Mouse (Mus musculus): ENCODE results near the gene Pcgf1. TPM values are rescaled to one million over a fixed set of nuclear protein-coding genes. Genes with fewer than 3 reads are reported as not detected.

Pcgf1 gene
- total RNA-seq, 2 experiments from 2014 or later = 12.7 to 27.3 TPM

DNA sequence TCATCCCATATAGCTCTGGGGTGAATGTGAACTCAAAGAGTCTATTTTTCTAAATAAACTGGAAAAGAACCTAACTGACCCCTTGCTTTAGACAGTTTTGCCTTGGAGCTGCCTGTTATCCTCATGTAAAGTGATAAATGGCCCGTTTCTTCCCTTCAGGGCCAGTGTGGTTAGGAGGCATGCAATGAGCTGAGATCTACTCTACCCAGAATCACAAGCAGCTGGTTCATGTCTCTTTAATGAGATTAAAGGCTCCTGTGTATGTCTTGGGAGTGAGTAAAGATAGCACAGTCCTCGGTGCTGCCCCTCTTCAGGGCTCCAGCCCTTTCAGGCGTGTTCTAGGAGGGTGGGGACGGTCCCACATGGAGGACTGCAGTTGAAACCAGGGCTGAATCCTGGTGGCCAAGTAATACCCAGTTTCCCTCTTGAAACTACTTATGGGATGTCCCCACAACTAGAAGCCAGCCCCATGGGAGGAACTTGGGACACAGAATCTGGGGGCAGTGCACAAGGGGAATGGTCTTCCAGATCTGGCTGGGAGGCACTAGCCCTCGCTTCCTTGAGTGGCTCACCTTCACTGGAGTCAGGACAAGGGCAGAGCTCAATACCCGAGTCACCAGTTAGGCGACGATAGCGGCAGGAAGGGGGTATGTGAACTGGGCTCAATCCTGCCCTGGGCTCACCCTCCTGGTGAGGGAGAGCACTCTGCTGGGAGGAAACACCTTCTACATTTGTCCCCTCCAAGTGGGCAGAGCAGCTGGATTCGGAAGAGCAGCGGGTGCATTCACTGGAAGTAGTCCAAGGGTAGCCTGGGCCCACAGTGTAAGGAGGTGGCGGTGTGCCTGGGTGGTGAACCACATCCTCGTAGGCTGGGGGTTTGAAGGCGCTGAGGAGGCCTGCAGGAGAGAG is 41.4 kb downstream of the Pcgf1 start:
- no peak for ATAC-seq (replicated peaks; ENCODE audit: low FRiP score, low TSS enrichment, poor library complexity, severe bottlenecking)

DNA sequence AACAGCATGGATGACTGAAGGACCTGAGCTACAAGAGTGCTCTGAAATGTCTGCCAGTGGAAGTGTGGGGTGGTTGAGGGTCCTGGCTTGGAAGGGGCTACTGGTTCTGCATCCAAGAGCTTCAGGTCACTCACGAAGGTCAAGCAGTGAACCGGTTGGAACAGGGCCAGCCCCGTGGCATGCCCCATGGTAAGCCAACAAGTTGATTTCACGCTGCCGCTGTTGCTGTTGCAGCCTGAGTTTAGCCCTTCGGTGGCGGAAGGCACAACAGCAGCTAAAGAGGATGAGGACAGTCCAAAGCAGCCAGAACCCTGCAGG is 42.0 kb downstream of the Pcgf1 start:
- no peak for ATAC-seq (replicated peaks; ENCODE audit: low FRiP score, low TSS enrichment, poor library complexity, severe bottlenecking)

DNA sequence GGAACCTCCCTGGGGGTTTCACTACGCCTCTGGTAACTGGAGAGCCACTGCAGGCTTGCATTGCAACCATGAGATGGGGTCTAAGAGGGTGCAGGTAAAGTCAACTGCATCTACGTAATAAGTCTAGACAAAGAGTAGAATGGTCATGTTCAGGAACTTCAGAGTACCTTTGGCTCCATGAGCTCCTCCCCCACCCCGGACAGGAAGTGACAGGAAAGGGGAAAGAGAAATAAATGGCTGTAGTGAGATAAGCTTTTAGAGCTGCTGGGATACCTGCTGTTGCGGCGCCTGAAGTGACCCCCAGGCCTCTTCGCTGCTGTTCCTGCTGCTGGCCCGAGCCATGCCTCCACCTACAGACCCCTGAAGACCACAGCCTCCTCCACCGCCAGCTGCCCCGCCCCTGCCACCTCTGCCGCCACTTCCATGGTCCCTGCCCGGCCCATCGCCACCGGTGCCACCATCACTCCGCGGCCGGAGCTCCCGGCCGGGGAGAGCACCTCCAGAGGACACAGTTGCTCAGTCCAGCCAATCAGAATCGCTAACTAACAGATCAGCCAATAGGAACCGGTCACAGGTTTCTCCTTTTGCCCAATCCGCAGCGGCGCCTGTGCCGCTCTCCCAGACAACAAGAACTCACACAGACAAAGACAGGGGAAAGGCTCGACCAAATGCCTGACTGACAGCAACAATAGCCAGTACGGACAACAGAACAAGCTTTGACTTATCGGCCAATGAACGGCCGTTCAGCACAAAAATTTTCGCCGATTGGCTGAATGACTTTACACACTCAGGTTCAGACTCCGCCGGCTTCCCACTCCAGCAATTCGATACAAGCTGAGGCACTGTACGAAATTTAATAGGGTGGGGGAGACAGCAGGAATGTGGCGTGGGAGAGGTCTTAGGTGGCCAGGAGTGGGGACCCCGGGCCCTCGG is 43.5 kb downstream of the Pcgf1 start, which contains the start of gene Wbp1:
Gene Wbp1, minus strand, starts transcription at position 630 of the 933 bp plus-strand sequence.
- peak; percentile 88 for ATAC-seq (replicated peaks; ENCODE audit: low FRiP score, low TSS enrichment, poor library complexity, severe bottlenecking)

DNA sequence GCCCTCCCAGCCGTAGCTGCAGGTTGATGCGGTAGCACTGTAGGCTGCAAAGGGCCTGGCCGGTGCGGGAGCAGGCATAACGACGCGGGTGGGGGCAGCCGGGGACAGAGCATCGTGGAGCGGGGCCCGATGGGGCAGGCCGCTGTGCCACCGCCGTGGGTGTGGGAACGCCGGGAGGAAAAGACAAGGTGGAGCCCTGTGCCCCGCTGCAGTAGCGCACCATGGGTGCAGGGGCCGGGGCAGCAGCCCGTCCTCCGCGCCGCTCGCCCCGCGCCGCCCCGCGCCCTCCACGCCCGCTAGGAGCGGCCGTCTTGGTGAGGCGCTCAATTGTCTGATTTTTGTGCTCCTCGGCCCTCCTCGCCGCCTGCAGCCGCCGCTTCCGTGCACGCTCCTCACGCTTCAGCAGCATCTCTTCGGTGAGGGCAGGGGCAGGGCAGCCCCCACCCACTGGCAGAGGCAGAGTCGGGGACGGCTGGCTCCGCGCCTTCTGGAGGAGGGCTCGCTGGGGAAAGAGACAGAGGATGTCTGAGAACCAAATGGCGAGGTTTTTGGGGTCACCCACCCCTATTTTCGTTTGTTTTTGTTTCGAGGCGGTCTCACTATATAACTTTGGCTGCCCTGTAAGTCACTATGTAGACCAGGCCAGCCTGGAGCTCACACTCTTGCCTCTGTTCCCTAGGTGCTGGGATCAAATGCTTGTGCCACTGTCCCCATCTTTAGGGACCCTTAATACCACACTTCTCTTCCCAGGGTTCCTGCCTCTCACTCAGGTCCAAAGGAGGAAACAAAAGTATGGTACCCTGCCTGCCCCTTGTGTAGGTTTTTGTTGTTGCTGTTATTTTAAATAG is 44.4 kb downstream of the Pcgf1 start:
- peak; percentile 10 for ATAC-seq (replicated peaks; ENCODE audit: low FRiP score, low TSS enrichment, poor library complexity, severe bottlenecking)

DNA sequence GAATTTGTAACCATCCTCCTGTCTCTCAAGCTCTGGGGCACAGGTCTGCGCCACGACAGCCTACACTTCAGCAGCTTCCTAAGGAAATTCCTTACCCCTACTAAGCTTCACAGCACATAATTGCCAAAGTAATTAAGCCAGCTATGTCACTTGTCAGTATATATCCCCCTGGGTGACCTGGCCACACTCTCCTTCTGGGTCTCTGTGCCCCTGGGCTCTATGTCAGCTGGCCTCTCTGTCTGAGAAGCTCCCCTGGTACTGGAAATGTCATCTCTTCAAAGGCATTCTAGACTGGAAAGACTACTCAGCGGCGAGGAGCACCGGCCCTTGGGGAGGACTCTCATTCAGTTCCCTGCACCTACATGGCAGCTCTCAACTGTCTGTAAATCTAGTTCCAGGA is 45.3 kb downstream of the Pcgf1 start:
- ATAC-seq (replicated peaks; ENCODE audit: low FRiP score, low TSS enrichment, poor library complexity, severe bottlenecking) = no peak

DNA sequence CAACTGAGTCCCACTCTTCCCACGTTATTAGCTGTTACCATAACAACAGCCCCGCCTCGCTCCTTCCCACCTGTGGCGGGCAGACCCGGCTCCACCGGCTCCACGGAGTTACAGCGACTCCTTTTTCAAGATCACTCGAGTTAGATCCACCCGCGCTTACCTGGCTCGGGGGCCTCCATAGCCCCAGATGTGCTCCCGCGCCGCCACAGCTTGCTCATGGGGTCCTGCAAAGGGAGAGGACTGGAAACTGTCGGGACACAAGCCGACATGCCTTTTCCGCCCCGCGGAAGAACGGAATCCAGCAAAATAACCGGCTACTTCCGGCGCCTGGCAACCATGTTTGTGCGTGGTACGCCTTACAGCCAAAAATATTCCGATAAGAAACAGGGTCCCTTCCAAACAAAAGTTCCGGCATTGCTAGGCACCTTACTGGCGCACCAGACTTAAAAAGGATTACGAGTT is 47.2 kb downstream of the Pcgf1 start:
- ATAC-seq (replicated peaks; ENCODE audit: low FRiP score, low TSS enrichment, poor library complexity, severe bottlenecking) = peak; percentile 14

DNA sequence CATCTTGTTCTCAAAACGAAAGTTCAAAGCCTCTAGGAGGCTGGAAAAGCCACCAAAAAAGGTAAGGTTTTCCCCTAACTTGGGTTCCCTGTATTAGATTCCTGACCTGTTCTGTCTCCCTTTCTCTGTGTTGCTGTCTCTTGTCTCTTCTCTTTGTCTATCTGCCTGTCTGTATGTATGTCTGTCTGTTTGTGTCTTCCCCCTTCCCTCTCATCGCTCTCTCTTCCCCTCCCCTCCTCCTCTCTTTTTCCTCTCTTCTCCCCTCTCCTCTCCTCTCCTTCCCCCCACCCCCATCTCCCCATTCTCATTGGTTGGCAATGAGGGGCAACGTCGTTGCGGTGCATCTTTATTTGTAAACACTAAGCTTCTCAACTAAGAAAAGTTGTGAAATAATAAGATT is 47.7 kb downstream of the Pcgf1 start, which contains the start of gene Ino80b:
Gene Ino80b, minus strand, starts transcription at position 101 of the 400 bp plus-strand sequence.
- no peak for ATAC-seq (replicated peaks; ENCODE audit: low FRiP score, low TSS enrichment, poor library complexity, severe bottlenecking)

DNA sequence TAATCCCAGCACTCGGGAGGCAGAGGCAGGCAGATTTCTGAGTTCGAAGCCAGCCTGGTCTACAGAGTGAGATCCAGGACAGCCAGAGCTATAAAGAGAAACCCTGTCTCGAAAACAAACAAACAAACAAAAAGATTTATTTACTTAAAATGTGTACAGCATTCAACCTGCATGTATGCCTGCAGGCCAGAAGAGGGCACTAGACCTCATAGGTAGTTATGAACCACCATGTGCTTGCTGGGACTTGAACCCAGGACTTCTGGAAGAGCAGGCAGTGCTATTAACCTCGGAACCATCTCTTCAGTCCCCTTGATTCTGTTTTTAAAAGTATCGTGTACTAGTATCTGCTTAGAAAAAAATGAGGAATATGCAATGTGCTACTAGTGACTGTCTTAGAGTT is 49.8 kb downstream of the Pcgf1 start:
- ATAC-seq (replicated peaks; ENCODE audit: low FRiP score, low TSS enrichment, poor library complexity, severe bottlenecking) = no peak

Other genes starting within 250 kb of the Pcgf1 start
- not detected in 2 replicates for gene Sema4f, start 138.1 kb upstream of the Pcgf1 start, total RNA-seq (2014; fragmentation: Nextera tagmentation)
- not detected in 2 replicates for gene Sema4f, start 138.1 kb upstream of the Pcgf1 start, total RNA-seq (2017)
- 11.4 and 16.2 TPM in 2 replicates for gene M1ap, start 131.0 kb upstream of the Pcgf1 start, total RNA-seq (2014; fragmentation: Nextera tagmentation)
- gene M1ap, start 131.0 kb upstream of the Pcgf1 start, total RNA-seq (2017) = 7.5 and 10.2 TPM in 2 replicates
- gene Dok1, start 44.4 kb upstream of the Pcgf1 start, total RNA-seq (2014; fragmentation: Nextera tagmentation) = 15.0 and 25.0 TPM in 2 replicates
- 24.2 and 46.1 TPM in 2 replicates for gene Dok1, start 44.4 kb upstream of the Pcgf1 start, total RNA-seq (2017)
- gene Loxl3, start 43.7 kb upstream of the Pcgf1 start, total RNA-seq (2014; fragmentation: Nextera tagmentation) = 0.67 and 8.2 TPM in 2 replicates
- gene Loxl3, start 43.7 kb upstream of the Pcgf1 start, total RNA-seq (2017) = 0.61 and 0.88 TPM in 2 replicates
- gene Aup1, start 23.3 kb upstream of the Pcgf1 start, total RNA-seq (2014; fragmentation: Nextera tagmentation) = 246 and 368 TPM in 2 replicates
- gene Aup1, start 23.3 kb upstream of the Pcgf1 start, total RNA-seq (2017) = 115 and 128 TPM in 2 replicates
- 225 and 296 TPM in 2 replicates for gene Htra2, start 22.6 kb upstream of the Pcgf1 start, total RNA-seq (2014; fragmentation: Nextera tagmentation)
- 97.5 and 128 TPM in 2 replicates for gene Htra2, start 22.6 kb upstream of the Pcgf1 start, total RNA-seq (2017)
- gene Dqx1, start 20.0 kb upstream of the Pcgf1 start, total RNA-seq (2014; fragmentation: Nextera tagmentation) = 6.0 and 7.9 TPM in 2 replicates
- 0.56 and 1.0 TPM in 2 replicates for gene Dqx1, start 20.0 kb upstream of the Pcgf1 start, total RNA-seq (2017)
- gene Tlx2, start 7.6 kb upstream of the Pcgf1 start, total RNA-seq (2014; fragmentation: Nextera tagmentation) = not detected in 2 replicates
- not detected in 2 replicates for gene Tlx2, start 7.6 kb upstream of the Pcgf1 start, total RNA-seq (2017)
- not detected in 2 replicates for gene Lbx2, start 8.5 kb downstream of the Pcgf1 start, total RNA-seq (2014; fragmentation: Nextera tagmentation)
- gene Lbx2, start 8.5 kb downstream of the Pcgf1 start, total RNA-seq (2017) = not detected in 2 replicates
- 11.3 and 11.7 TPM in 2 replicates for gene Ccdc142, start 23.7 kb downstream of the Pcgf1 start, total RNA-seq (2014; fragmentation: Nextera tagmentation)
- 0.38 and 13.3 TPM in 2 replicates for gene Ccdc142, start 23.7 kb downstream of the Pcgf1 start, total RNA-seq (2017)
- 7.7 and 8.3 TPM in 2 replicates for gene Gm42688, start 23.7 kb downstream of the Pcgf1 start, total RNA-seq (2014; fragmentation: Nextera tagmentation)
- gene Gm42688, start 23.7 kb downstream of the Pcgf1 start, total RNA-seq (2017) = 3.0 and 5.4 TPM in 2 replicates
- 50.1 and 97.7 TPM in 2 replicates for gene Mrpl53, start 31.2 kb downstream of the Pcgf1 start, total RNA-seq (2014; fragmentation: Nextera tagmentation)
- 37.2 and 37.5 TPM in 2 replicates for gene Mrpl53, start 31.2 kb downstream of the Pcgf1 start, total RNA-seq (2017)
- 76.2 and 97.3 TPM in 2 replicates for gene Mogs, start 37.6 kb downstream of the Pcgf1 start, total RNA-seq (2014; fragmentation: Nextera tagmentation)
- gene Mogs, start 37.6 kb downstream of the Pcgf1 start, total RNA-seq (2017) = 88.3 and 127 TPM in 2 replicates
- gene Wbp1, start 43.7 kb downstream of the Pcgf1 start, total RNA-seq (2014; fragmentation: Nextera tagmentation) = 29.1 and 56.6 TPM in 2 replicates
- gene Wbp1, start 43.7 kb downstream of the Pcgf1 start, total RNA-seq (2017) = 61.5 and 75.1 TPM in 2 replicates
- 11.2 and 20.1 TPM in 2 replicates for gene Ino80b, start 47.6 kb downstream of the Pcgf1 start, total RNA-seq (2014; fragmentation: Nextera tagmentation)
- 28.8 and 32.8 TPM in 2 replicates for gene Ino80b, start 47.6 kb downstream of the Pcgf1 start, total RNA-seq (2017)
- 0.49 TPM in 1 of 2 replicates, not detected in the other for gene Rtkn, start 57.6 kb downstream of the Pcgf1 start, total RNA-seq (2014; fragmentation: Nextera tagmentation)
- gene Rtkn, start 57.6 kb downstream of the Pcgf1 start, total RNA-seq (2017) = 0.42 TPM in 1 of 2 replicates, not detected in the other
- gene Wdr54, start 78.5 kb downstream of the Pcgf1 start, total RNA-seq (2014; fragmentation: Nextera tagmentation) = 4.5 TPM in 1 of 2 replicates, not detected in the other
- gene Wdr54, start 78.5 kb downstream of the Pcgf1 start, total RNA-seq (2017) = not detected in 2 replicates
- gene 1700003E16Rik, start 78.5 kb downstream of the Pcgf1 start, total RNA-seq (2014; fragmentation: Nextera tagmentation) = 0.52 TPM in 1 of 2 replicates, not detected in the other
- gene 1700003E16Rik, start 78.5 kb downstream of the Pcgf1 start, total RNA-seq (2017) = not detected in 2 replicates
- 45.8 and 68.1 TPM in 2 replicates for gene Dctn1, start 88.1 kb downstream of the Pcgf1 start, total RNA-seq (2014; fragmentation: Nextera tagmentation)
- gene Dctn1, start 88.1 kb downstream of the Pcgf1 start, total RNA-seq (2017) = 30.5 and 42.4 TPM in 2 replicates
- gene Slc4a5, start 142.0 kb downstream of the Pcgf1 start, total RNA-seq (2014; fragmentation: Nextera tagmentation) = not detected in 2 replicates
- 0.91 TPM in 1 of 2 replicates, not detected in the other for gene Slc4a5, start 142.0 kb downstream of the Pcgf1 start, total RNA-seq (2017)
- gene Mthfd2, start 248.0 kb downstream of the Pcgf1 start, total RNA-seq (2014; fragmentation: Nextera tagmentation) = 20.4 and 44.9 TPM in 2 replicates
- gene Mthfd2, start 248.0 kb downstream of the Pcgf1 start, total RNA-seq (2017) = 26.9 and 30.5 TPM in 2 replicates
- 58.8 and 60.6 TPM in 2 replicates for gene Mob1a, start 248.1 kb downstream of the Pcgf1 start, total RNA-seq (2014; fragmentation: Nextera tagmentation)
- 117 and 119 TPM in 2 replicates for gene Mob1a, start 248.1 kb downstream of the Pcgf1 start, total RNA-seq (2017)